Mouse (Mus musculus) liver, embryonic 11.5 days (tissue): Measurements from ENCODE around the gene Ntf3. TPM values are rescaled to one million over a fixed set of nuclear protein-coding genes. Genes with fewer than 3 reads are reported as not detected.
A peak's percentile ranks its signal among the peaks of the same experiment; 100 is the strongest.

ENCODE experiments used
- ATAC-seq: fragments of 200-750 bp; cut with Nextera tagmentation; replicated peaks from 2 replicates; pipeline ENCODE4 v1.8.0; 2017; ENCODE audit warnings: moderate number of reproducible peaks, mild to moderate bottlenecking, moderate TSS enrichment, moderate library complexity; ENCODE audit not compliant: low FRiP score
- DNase-seq: peaks from one replicate; pipeline ENCODE4 v3.0.0-alpha.2; 2017; ENCODE audit warnings: low spot score
- H3K27ac ChIP-seq: fragments of 300-500 bp; sonication (generic); 2 replicates; pipeline ENCODE4 v1.5.1; 2014; ENCODE audit warnings: mild to moderate bottlenecking, low read depth, low read length, control low read depth
- H3K27me3 ChIP-seq: fragments of 300-500 bp; sonication (generic); replicated peaks from 2 replicates; pipeline ENCODE4 v1.6.1; 2014; ENCODE audit warnings: low read length, mixed read lengths; ENCODE audit not compliant: control insufficient read depth, insufficient read depth
- H3K36me3 ChIP-seq: fragments of 300-500 bp; sonication (generic); 2 replicates; pipeline ENCODE4 v1.6.1; 2014; ENCODE audit warnings: mild to moderate bottlenecking, low read length, moderate library complexity, mixed read lengths; ENCODE audit not compliant: control insufficient read depth, insufficient read depth
- H3K4me1 ChIP-seq: fragments of 300-500 bp; sonication (generic); replicated peaks from 2 replicates; pipeline ENCODE4 v1.6.1; 2014; ENCODE audit warnings: low read length, mixed read lengths; ENCODE audit not compliant: control insufficient read depth, insufficient read depth
- H3K4me2 ChIP-seq: fragments of 300-500 bp; sonication (generic); 2 replicates; pipeline ENCODE4 v1.6.1; 2014; ENCODE audit warnings: mild to moderate bottlenecking, control low read depth, moderate library complexity
- H3K4me3 ChIP-seq: fragments of 300-500 bp; sonication (generic); 2 replicates; pipeline ENCODE4 v1.5.1; 2014; ENCODE audit warnings: low read depth, low read length, control low read depth
- H3K9ac ChIP-seq: fragments of 300-500 bp; sonication (generic); 2 replicates; pipeline ENCODE4 v1.6.1; 2014; ENCODE audit warnings: low read depth, low read length, control low read depth
- H3K9me3 ChIP-seq: fragments of 300-500 bp; sonication (generic); 2 replicates; pipeline ENCODE4 v1.6.1; 2016; ENCODE audit warnings: low read length, inconsistent platforms, mixed read lengths; ENCODE audit not compliant: control insufficient read depth
- whole genome bisulfite sequencing: fragments of 180-500 bp; shearing (Covaris S2); extraction: QIAGEN DNeasy Blood & Tissue Kit; methylation state at CpG from one replicate; pipeline ENCODE4 v1.1.7; 2014; 5-methylcytosine and 5-hydroxymethylcytosine counted together
- polyA plus RNA-seq: library from polyadenylated mRNA; unstranded; fragments of >200 nt; fragmentation: Nextera tagmentation; extraction: Ambion mirVana; gene quantifications from 2 replicates; pipeline ENCODE4 v1.2.1, GENCODE M21; 2014

Gene Ntf3
- polyA plus RNA-seq, 1 experiment from 2014 or later: 6.2 TPM

DNA sequence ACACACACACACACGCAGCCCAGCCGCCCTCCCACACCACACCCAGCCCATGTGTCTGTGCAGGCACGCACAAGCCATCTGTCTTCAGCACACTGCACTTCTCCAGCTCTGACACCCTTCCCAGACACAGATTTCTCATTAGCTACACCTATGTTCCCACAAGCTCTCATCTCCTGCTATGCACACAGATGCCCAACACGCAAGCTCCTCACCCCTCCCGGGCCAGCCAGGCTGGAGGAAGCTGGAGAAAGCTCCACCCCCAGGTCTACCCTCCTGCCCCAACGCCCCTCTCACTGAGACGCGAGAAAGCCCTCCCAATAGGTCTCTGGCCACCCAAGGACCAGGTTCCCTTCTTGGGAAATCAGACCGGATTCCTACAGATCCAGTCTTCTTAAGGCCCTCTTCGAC is 4.4 kb downstream of the Ntf3 start:
- 10% methylated on average over 10 of the region's 10 CpGs for WGBS
- Histone ChIP-seq H3K27me3 (peaks cover 55% of the 10 kb centered on the region), H3K4me3 (peak overlapping the region; percentile 41), H3K4me2 (peak overlapping the region; percentile 64), H3K27ac (no peak overlapping the region), H3K9ac (no peak overlapping the region), H3K4me1 (no peaks in the 10 kb centered on the region), H3K36me3 (no peaks in the 10 kb centered on the region), H3K9me3 (no peaks in the 10 kb centered on the region)
- ATAC-seq (no peak), DNase-seq (no peak)

DNA sequence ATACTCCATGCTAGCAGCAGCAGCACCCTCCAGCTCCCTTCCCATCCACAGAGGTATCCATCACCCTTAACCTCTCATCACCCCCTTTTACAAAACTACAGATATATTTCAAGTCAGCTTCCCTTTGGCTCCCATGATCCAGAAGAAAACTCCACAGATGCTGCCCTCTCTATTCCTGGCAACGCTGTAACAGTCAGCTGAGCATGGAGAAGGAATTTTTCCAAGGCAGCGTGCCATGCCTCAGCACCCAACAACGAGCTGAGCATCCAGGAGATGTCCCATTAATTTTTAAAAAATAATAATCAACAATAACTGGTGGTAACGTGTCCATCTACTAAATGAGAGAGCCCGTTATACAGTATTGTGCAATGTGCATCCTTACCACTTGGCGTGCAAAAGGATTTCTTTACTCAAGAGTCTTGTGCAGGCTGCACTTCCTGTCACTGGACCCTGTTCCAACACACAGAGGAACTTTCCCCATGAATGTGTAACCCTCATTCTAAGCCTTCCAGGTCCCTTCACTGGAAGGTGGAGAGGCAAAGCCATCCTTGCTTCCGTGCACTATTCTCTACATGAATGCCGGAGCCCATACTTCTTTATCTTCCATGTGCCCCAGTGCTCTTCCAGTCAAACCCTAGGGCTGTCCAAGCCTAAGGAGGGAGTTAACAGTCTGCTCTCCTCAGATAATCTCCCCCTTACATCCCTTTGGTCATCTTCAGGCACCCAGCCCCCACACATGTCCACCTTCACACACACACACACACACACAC is 5.0 kb downstream of the Ntf3 start:
- no peak overlapping the region; the same call in 1 of the 2 replicates for H3K4me3 ChIP-seq
- DNase-seq: no peak

DNA sequence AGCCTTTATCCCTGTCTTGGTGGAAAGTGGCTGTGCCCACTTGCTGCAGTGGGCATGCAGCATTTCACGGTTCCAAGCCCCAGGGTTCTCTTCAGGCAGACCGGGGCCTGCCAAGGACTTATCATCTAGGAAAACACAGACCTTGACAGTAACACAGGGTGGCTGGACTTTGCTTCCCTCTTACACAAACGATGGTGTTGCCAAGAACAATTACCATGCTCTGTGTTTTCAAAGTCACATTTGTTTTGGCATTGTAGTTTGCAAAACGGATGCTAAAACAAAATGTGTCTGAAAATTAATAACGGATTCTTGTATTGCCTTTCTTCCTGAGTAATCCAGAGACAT is 6.7 kb downstream of the Ntf3 start:
- DNase-seq (no peak), ATAC-seq (no peak)
- H3K27ac ChIP-seq: no peak overlapping the region
- H3K9me3 ChIP-seq: no peaks in the 10 kb centered on the region
- H3K9ac ChIP-seq: no peak overlapping the region
- H3K36me3 ChIP-seq: no peaks in the 10 kb centered on the region
- H3K4me1 ChIP-seq: no peaks in the 10 kb centered on the region
- H3K4me3 ChIP-seq: no peak overlapping the region
- no peak overlapping the region for H3K4me2 ChIP-seq
- WGBS: 61% methylated on average over 5 of the region's 5 CpGs
- H3K27me3 ChIP-seq: peaks cover 33% of the 10 kb centered on the region

More for the DNA sequence above, 5.0 kb downstream of the Ntf3 start:
- ATAC-seq: no peak
- no peaks in the 10 kb centered on the region for H3K36me3 ChIP-seq
- H3K4me1 ChIP-seq: no peaks in the 10 kb centered on the region
- peak overlapping the region; percentile 64 for H3K4me2 ChIP-seq
- H3K9me3 ChIP-seq: no peaks in the 10 kb centered on the region
- no peak overlapping the region for H3K9ac ChIP-seq
- 57% methylated on average over 8 of the region's 8 CpGs for WGBS
- no peak overlapping the region for H3K27ac ChIP-seq
- H3K27me3 ChIP-seq: peaks cover 50% of the 10 kb centered on the region

DNA sequence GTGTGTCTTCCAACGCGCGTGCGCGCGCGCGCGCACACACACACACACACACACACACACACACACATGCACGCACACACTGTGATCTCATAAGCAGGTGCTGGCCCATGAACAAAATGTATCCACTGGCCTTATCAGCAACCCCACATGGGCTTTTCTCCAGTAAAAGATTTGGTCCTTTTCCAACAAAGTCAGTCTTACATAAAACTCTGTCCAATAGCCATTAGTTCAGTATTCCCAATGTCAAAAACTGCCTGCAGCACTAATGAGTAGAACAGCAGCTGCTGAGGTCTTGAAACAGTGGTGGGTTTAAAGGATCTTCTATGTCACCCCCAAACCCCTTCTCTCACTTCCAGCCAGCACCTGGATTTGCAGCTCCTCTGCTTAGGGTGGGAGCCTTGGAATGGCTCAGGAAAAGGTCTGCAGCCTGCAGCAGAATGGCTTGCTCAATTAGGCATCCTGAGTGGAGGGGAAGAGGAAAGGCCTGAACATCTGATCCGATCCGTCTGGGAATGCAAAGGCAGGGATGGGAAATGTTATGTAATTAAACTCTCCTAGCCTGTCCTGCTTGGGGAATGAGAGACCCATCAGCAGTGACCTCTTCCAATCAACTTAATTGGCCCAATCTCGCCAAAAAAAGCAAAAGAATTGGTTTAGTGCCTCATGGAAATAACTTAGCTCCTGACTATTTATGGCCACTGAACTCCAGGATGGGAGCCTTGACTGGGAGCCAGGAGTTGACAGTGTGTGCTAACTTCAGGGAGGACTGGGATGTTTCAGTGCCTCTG is 7.2 kb downstream of the Ntf3 start:
- no peak for DNase-seq
- Histone ChIP-seq H3K27me3 (peaks cover 27% of the 10 kb centered on the region), H3K27ac (no peak overlapping the region), H3K4me1 (no peaks in the 10 kb centered on the region), H3K9me3 (no peaks in the 10 kb centered on the region), H3K9ac (no peak overlapping the region), H3K4me3 (no peak overlapping the region), H3K36me3 (no peaks in the 10 kb centered on the region), H3K4me2 (no peak overlapping the region)
- WGBS: 86% methylated on average over 13 of the region's 13 CpGs
- no peak for ATAC-seq

- Histone ChIP-seq H3K36me3 (no peaks in the 10 kb centered on the region), H3K9me3 (no peaks in the 10 kb centered on the region), H3K4me1 (no peaks in the 10 kb centered on the region), H3K9ac (no peak overlapping the region), H3K27ac (no peak overlapping the region), H3K4me2 (no peak overlapping the region), H3K27me3 (no peaks in the 10 kb centered on the region), H3K4me3 (no peak overlapping the region)
- 79% methylated on average over 2 of the region's 2 CpGs for WGBS
- ATAC-seq: no peak
- DNase-seq: no peak
Measured at GRCm38 (mm10) chr6:126155928-126156327, 10.8 kb downstream of the Ntf3 start.

GRCm38 (mm10) chr6:126154372-126154982 is 12.2 kb downstream of the Ntf3 start:
- no peak overlapping the region for H3K4me3 ChIP-seq
- no peaks in the 10 kb centered on the region for H3K27me3 ChIP-seq
- WGBS: 26% methylated on average over 8 of the region's 8 CpGs
- no peaks in the 10 kb centered on the region for H3K9me3 ChIP-seq
- ATAC-seq (no peak), DNase-seq (no peak)
- H3K27ac ChIP-seq: no peak overlapping the region
- no peak overlapping the region for H3K9ac ChIP-seq
- H3K4me1 ChIP-seq: no peaks in the 10 kb centered on the region
- no peak overlapping the region for H3K4me2 ChIP-seq
- H3K36me3 ChIP-seq: no peaks in the 10 kb centered on the region

DNA sequence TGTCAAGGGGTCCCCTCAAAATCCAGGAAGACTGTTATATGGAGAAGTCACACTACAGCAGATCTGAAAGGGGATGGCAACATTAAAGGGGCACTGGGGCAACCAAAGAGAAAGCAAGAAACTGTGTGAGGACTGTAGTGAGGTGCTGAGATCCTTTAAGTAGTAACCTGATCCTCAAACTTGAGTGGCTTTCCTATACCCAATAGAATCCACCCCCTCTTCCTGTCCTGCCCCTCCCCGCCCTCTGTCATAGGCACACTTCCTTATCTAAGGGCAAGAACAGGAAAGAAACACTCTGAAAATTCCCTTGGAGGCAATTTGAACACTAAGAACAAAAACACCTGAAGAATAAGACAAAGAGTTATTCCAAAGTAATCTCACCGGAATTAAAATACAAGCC is 13.6 kb downstream of the Ntf3 start:
- Histone ChIP-seq H3K36me3 (no peaks in the 10 kb centered on the region), H3K9ac (no peak overlapping the region), H3K4me3 (no peak overlapping the region), H3K27me3 (no peaks in the 10 kb centered on the region), H3K9me3 (no peaks in the 10 kb centered on the region), H3K4me2 (no peak overlapping the region), H3K4me1 (no peaks in the 10 kb centered on the region), H3K27ac (no peak overlapping the region)
- 51% methylated on average over 2 of the region's 2 CpGs for WGBS
- ATAC-seq: no peak
- DNase-seq: no peak

- 62% methylated on average over 5 of the region's 5 CpGs for WGBS
- no peak for DNase-seq
- no peak overlapping the region for H3K27ac ChIP-seq
Measured at GRCm38 (mm10) chr6:126143659-126144058, 23.1 kb downstream of the Ntf3 start.

More at GRCm38 (mm10) chr6:126143659-126144058, 23.1 kb downstream of the Ntf3 start:
- Histone ChIP-seq H3K9ac (no peak overlapping the region), H3K4me2 (no peak overlapping the region), H3K4me1 (no peaks in the 10 kb centered on the region; the same call in none of the 2 replicates), H3K4me3 (no peak overlapping the region), H3K9me3 (no peaks in the 10 kb centered on the region), H3K27me3 (no peaks in the 10 kb centered on the region), H3K36me3 (no peaks in the 10 kb centered on the region)
- no peak for ATAC-seq
